Mouse (Mus musculus) mouse embryonic stem cell (cell line): Measurements from ENCODE around the gene Ccr9.
"Not testable (repeated sequence)": the region's sequence is repeated elsewhere in the genome, so short reads cannot be mapped to it uniquely, and the experiment has no call there.

Experiments used
- in situ Hi-C, 2 experiments: fragments of 300-500 bp; cut with MboI; formaldehyde crosslinking; loops; 1 replicate in 1 of 2; 3 replicates in 1 of 2; pipeline ENCODE4 v1.14.3; 2019 to 2020; ENCODE audit warnings: low sequenced_read_pairs in 2 of 2, low pct_unique_long_range_greater_than_20kb in 1 of 2, mixed read lengths in 1 of 2; ENCODE audit not compliant: unreplicated experiment in 1 of 2

Gene Ccr9

DNA sequence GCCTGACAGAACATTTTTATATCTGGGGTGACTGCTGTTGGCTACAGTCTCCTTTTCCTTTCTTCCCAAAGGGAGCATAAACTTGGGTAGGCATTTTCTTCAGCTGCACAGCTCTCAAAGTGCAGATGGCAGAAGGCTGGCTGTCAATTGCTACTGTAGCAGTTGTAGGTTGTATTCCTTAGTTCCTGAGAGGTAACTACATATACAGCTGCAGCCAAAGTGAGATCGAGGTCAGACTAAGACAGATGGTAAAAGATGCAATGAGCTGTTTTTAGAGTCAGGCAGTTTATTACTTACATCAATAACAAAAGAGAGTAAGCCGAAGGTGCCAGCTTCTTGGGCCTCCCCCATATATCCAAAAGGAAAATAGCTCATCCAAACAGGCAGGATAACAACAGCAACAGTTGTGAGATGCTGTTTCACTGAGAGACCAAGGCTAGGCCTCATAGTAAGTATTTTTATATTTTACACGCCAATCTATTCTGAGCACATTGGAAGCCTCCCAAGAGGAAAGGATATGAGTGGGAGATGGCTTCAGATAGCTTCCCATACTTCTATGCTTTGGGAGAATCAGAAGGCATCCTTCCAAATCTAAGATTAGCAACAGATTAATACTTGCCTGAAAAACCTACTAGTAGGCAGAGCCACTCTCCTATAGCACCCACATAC lies 17.5 kb downstream of the Ccr9 start:
- in situ Hi-C loops: no loop called here

GRCm38 (mm10) chr9:123701822-123702221 lies 23.6 kb downstream of the Ccr9 start:
- in situ Hi-C loops: no loop called here

DNA sequence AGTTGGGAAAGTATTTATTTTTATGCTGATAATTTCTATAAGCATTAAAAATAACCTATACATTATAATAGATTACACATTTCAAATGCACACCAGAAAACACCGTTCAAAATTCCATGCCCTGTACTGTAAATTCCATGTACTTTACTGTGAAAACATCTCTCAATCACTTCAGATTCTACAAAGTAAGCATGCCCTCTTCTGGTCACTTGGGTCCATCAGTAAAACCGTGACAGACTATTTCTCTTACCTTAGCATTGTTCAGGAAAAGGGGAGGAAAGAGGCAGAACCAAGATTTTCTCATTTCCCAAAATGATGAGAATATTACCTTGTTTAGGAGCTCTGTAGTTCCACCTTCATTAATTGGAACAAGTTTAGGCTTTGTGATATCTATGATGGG lies 31.0 kb downstream of the Ccr9 start:
- in situ Hi-C loops: no loop called here

DNA sequence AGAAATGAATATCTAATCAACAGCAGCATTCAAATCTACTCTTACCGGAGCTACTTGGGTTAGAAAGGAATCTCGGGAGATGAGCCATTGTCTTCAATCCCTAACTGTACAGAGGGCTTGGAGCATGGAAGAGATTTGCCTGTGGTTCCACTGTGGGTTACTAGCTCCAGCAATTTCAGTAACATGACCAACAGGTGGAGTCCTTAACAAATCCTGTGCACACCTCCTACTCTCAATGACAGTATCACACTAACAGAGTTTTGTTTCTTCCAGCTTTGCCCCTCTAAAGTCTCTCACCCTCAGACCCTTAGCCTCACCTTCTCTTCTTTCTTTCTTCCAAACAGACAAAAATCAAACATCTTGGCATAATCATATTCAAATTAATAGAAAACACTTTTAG lies 34.9 kb downstream of the Ccr9 start:
- in situ Hi-C loops: no loop called here

- in situ Hi-C loops: no loop called here
Observed at GRCm38 (mm10) chr9:123716301-123716700, 38.1 kb downstream of the Ccr9 start.

DNA sequence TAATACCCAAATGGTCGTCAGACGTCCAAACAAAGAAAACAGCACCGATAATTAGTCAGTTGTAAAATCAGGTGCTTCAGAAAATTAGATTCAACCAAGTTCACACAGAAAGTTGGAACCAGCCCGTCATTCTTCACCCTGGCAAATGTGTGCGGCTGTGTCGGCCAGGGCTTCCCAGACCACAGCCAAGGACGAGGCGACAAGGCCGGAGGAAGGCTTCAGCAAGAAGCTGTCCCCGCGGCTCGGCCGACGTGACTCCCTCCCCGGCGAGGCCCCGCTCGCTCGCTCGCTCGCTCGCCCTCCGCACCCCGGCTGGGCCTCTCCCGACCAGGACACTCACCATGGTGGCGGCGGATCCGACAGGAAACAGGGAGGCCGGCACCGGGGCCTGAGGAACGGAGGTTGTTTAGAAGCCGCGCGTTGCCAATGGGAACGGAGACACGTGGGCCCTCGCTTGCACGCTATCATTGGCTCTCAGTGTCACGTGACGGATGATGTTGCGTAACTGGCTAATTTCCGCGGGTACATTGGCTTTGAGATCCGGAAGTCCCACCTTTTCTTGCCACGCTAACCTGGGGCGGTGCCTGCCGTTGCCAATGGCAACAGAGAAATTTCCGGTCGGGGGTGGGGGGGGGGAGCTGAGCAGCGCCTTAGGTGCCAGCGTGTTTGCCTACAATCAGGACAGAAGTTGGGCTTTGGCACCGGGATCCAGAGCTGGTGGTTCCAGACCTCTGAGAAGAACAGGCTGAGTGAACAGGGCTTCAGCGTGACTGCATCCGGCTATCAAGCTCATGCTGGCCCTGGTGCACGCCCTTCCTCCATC lies 39.2 kb downstream of the Ccr9 start, which contains the start of gene Lztfl1:
Gene Lztfl1 (minus strand): TSS at position 512 of the 823 bp plus-strand sequence.
- in situ Hi-C loops: no loop called here

DNA sequence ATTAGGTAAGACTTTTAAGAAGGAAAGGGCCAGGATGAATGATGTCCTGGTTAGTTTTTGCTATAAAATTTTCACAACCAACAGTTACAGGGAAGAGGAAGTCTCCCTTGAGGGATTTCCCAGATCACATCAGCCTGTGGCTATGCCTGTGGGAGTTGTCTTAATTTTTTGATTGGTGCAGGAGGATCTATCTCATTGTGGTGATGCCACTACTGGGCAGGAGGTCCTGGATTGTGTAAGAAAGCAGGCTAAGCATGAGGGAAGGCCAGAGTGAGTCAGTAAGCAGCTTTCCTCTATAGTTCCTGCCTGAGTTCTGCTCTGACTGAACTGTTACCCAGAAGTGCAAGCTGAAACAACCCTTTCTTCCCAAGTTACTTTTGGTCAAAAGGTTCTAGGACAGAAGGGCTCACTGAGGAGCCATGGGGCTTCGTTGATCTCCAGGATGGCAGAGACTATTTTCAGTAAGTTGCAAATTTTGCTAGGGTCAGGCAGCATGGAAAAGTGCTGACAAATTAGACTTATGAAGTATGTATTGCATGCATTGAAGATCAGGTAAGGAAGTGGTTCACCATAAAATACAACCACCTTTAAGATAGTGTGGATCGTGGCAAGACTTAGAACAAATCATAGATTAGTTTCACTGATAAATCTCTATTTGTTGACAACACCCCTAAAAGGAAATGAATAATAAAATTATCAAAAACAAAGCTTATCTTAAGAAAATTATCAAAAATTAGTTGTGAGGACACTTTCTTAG lies 44.7 kb downstream of the Ccr9 start:
- in situ Hi-C loops: no loop called here

GRCm38 (mm10) chr9:123731271-123731670 lies 53.0 kb downstream of the Ccr9 start:
- in situ Hi-C loops: no loop called here

- in situ Hi-C loops: no loop called here
Observed at GRCm38 (mm10) chr9:123734133-123734532, 55.9 kb downstream of the Ccr9 start.

DNA sequence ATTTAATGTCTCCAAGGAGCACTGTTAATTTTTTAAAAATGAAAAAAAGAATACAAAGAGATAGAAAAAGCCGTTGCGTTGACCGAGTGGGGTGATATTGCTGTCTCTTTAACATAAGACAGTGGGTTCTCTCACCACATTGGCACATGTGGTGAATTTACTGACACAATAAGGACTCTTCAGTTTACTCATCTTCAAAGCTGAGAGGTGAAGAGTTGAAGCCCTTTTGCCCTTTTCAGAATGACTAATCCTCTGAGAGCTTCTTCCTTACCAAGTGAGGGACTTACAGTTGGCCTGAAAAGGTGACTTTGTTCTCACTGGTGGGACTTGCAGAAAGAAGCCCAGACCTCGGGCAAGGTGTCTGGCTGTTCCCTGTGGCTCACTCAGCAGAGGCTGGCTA lies 62.6 kb downstream of the Ccr9 start:
- in situ Hi-C loops: no loop called here

- in situ Hi-C loops: not testable (repeated sequence)
Observed at GRCm38 (mm10) chr9:123749687-123750086, 71.4 kb downstream of the Ccr9 start.

GRCm38 (mm10) chr9:123754333-123754732 lies 76.1 kb downstream of the Ccr9 start:
- in situ Hi-C loops: no loop called here

DNA sequence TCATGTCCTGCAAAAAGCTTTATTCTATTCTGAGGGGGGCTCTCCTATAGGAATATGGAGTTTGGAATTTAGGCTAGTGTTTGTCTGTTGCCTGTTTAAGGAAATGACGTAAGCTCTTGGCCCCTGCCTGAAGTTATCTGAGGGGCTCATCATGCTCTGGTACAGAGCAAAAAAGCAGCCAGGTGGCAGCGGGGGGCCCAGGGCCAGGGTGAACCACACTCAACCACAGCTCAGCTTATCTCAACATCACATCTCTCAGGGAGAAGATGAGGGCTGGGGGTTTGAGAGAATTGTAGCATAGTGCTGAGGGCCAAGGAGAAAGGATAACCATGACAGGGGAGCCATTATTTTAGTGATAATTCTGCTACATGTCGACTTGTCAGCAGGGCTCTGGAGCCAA lies 78.5 kb downstream of the Ccr9 start:
- in situ Hi-C loops: no loop called here

DNA sequence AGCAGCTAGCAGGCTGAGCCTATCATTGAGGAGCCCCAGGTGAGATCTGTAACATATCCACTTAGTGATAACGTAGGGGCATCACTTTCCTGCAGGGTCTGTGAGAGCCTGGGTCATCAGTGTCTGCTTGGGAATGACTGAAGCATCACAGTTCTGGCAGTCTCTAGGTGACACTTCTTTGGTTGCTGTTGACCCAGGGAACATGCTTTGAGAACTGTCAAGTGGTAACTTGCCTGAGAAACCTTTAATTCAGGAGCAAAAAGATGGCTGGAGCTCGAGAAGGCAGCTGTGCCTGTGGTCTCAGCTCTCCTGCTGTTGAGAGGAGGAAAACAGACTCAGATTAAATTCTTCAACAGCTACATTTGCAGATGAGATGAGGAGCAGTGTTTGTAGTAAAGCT lies 79.1 kb downstream of the Ccr9 start:
- in situ Hi-C loops: no loop called here

GRCm38 (mm10) chr9:123758156-123758555 lies 79.9 kb downstream of the Ccr9 start:
- in situ Hi-C loops: no loop called here

- in situ Hi-C loops: no loop called here
Observed at GRCm38 (mm10) chr9:123758645-123759044, 80.4 kb downstream of the Ccr9 start.

DNA sequence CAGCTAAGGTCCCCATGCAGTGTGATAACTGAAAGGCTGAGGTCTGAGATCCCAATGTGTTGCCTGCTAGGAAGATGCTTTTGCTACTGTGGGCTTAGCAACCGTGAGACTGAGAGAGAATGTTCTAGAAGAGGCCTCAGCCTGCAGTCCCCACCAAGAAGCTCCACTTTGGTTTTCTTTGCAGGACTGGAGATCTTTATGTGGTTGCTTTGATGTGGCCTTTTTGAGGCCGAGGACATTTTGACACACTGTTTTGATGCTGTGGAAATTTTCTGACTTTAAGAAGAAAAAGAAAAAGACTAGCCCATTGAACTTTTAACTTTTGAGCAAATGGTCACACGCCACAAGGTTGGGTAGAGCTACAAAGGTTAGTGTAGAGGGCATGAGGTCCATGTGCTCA lies 82.6 kb downstream of the Ccr9 start:
- in situ Hi-C loops: no loop called here

- in situ Hi-C loops: no loop called here
Observed at GRCm38 (mm10) chr9:123762886-123763285, 84.6 kb downstream of the Ccr9 start.

DNA sequence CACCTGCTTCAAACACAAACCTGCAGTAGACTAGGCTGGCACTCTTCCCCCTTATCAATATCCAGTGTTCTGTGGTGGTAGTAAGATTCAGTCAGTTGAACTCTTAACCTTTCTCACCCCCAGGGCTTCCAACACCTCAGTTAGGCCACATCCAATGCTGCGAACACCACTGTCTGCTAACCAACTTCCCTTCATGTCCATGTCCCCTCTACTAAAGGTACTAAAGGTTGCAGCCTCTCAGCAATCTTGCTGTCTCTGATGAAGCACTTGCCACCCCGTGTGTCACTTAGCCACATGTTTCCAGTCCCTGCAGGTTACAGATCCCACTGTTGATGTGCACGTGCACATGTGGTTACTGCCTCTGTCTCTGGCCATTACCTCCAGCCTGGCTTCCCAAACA lies 85.5 kb downstream of the Ccr9 start:
- in situ Hi-C loops: no loop called here
